Mouse (Mus musculus) liver, postnatal 0 days (tissue): Measurements from ENCODE around the gene Mcm3ap. TPM values are rescaled to one million over a fixed set of nuclear protein-coding genes. Genes with fewer than 3 reads are reported as not detected.

Experiments used
- ATAC-seq: fragments of 200-750 bp; cut with Nextera tagmentation; 2 replicates; pipeline ENCODE4 v1.8.0; 2017; ENCODE audit warnings: mild to moderate bottlenecking, moderate library complexity
- DNase-seq: peaks from one replicate; pipeline ENCODE4 v3.0.0-alpha.2; 2016
- H3K27ac ChIP-seq: fragments of 300-500 bp; sonication (generic); 2 replicates; pipeline ENCODE4 v1.5.1; 2014; ENCODE audit warnings: antibody characterized with exemption, moderate library complexity, mild to moderate bottlenecking, low read depth
- H3K27me3 ChIP-seq: fragments of 300-500 bp; sonication (generic); 2 replicates; pipeline ENCODE4 v1.6.1; 2014; ENCODE audit warnings: low read length, control low read depth, mixed read lengths; ENCODE audit not compliant: insufficient read depth
- H3K36me3 ChIP-seq: fragments of 300-500 bp; sonication (generic); replicated peaks from 2 replicates; pipeline ENCODE4 v1.6.1; 2014; ENCODE audit warnings: mild to moderate bottlenecking, control low read depth, low read length, moderate library complexity, mixed read lengths; ENCODE audit not compliant: insufficient read depth
- H3K4me1 ChIP-seq: fragments of 300-500 bp; sonication (generic); 2 replicates; pipeline ENCODE4 v1.6.1; 2014; ENCODE audit warnings: antibody characterized with exemption, mild to moderate bottlenecking, control low read depth; ENCODE audit not compliant: insufficient read depth
- H3K4me2 ChIP-seq: fragments of 300-500 bp; sonication (generic); 2 replicates; pipeline ENCODE4 v1.6.1; 2014; ENCODE audit warnings: low read depth, mild to moderate bottlenecking, low read length, moderate library complexity, mixed read lengths
- H3K4me3 ChIP-seq: fragments of 300-500 bp; sonication (generic); 2 replicates; pipeline ENCODE4 v1.5.1; 2014; ENCODE audit warnings: low read depth, low read length
- H3K9ac ChIP-seq: fragments of 300-500 bp; sonication (generic); replicated peaks from 2 replicates; pipeline ENCODE4 v1.6.1; 2014; ENCODE audit warnings: mild to moderate bottlenecking, moderate library complexity
- H3K9me3 ChIP-seq: fragments of 300-500 bp; sonication (generic); 2 replicates; pipeline ENCODE4 v1.6.1; 2016; ENCODE audit warnings: mild to moderate bottlenecking, control low read depth, low read length, mixed read lengths
- CTCF ChIP-seq: sonication (generic); IDR thresholded peaks from 2 replicates; pipeline ENCODE4 v1.5.1; 2016; ENCODE audit warnings: antibody characterized with exemption, low read depth
- EP300 ChIP-seq: IDR thresholded peaks from 2 replicates; pipeline ENCODE4 v1.6.1; 2016; ENCODE audit warnings: antibody characterized with exemption, low read depth, mild to moderate bottlenecking
- WGBS: fragments of 180-500 bp; shearing (Covaris S2); extraction: QIAGEN DNeasy Blood & Tissue Kit; methylation state at CpG from one replicate; pipeline ENCODE4 v1.1.7; 2014; ENCODE audit not compliant: insufficient replicate concordance; 5-methylcytosine and 5-hydroxymethylcytosine counted together
- polyA plus RNA-seq: library from polyadenylated mRNA; unstranded; fragments of >200 nt; fragmentation: Nextera tagmentation; extraction: Ambion mirVana; gene quantifications from 2 replicates; pipeline ENCODE4 v1.2.1, GENCODE M21; 2015

Mcm3ap gene
- polyA plus RNA-seq, 1 experiment from 2014 or later, result 18.2 TPM

- 42% methylated on average over 8 of the region's 8 CpGs for WGBS
- DNase-seq, result no peak
- H3K36me3 ChIP-seq, result peaks cover 84% of the 10 kb centered on the region
- TF ChIP-seq EP300 (no peak), CTCF (no peak)
- no peak overlapping the region for H3K9ac ChIP-seq
- H3K9me3 ChIP-seq, result no peaks in the 10 kb centered on the region
- H3K4me1 ChIP-seq, result no peaks in the 10 kb centered on the region
- no peaks in the 10 kb centered on the region for H3K27me3 ChIP-seq
- H3K27ac ChIP-seq, result 0 out of 2 replicates have a peak overlapping the region, but pooled peaks have one; percentile 16
- ATAC-seq, result peak; percentile 58
- no peak overlapping the region for H3K4me3 ChIP-seq
- H3K4me2 ChIP-seq, result no peak overlapping the region
Measured at GRCm38 (mm10) chr10:76488265-76488664, 19.5 kb downstream of the Mcm3ap start.

GRCm38 (mm10) chr10:76489205-76489604 lies 20.5 kb downstream of the Mcm3ap start:
- Histone ChIP-seq H3K9me3 (no peaks in the 10 kb centered on the region), H3K36me3 (peaks cover 84% of the 10 kb centered on the region), H3K27me3 (no peaks in the 10 kb centered on the region), H3K9ac (no peak overlapping the region), H3K4me1 (no peaks in the 10 kb centered on the region), H3K4me2 (no peak overlapping the region), H3K4me3 (no peak overlapping the region), H3K27ac (no peak overlapping the region)
- ATAC-seq (no peak), DNase-seq (no peak)
- 66% methylated on average over 15 of the region's 15 CpGs for WGBS
- no peak for TF ChIP-seq EP300
- no peak for TF ChIP-seq CTCF

DNA sequence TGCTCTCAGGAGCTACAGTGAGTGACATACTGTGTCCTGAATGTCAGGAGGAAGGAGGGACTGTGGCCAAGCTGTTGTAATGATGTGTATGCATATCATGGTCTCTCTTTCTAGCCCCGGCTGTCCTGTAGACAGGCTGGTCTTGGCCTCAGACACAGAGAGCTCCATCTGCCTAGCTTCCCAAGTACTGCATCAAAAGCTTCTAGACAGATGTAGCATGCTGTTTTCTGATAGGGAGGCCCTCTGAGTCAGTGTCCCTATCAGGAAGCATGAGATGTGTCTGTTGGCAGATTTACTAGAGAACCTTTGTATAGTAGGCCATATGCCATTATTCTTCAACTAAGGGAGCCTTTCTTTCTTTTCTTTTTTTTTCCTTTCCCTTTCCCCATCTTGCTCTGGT lies 24.8 kb downstream of the Mcm3ap start:
- TF ChIP-seq EP300 (no peak), CTCF (peak; percentile 21; the same call in 1 of the 2 replicates)
- Histone ChIP-seq H3K27ac (no peak overlapping the region), H3K4me2 (no peak overlapping the region), H3K4me1 (no peaks in the 10 kb centered on the region), H3K4me3 (no peak overlapping the region), H3K9me3 (no peaks in the 10 kb centered on the region), H3K36me3 (peaks cover 75% of the 10 kb centered on the region), H3K9ac (no peak overlapping the region), H3K27me3 (no peaks in the 10 kb centered on the region)
- ATAC-seq (peak; percentile 59), DNase-seq (no peak)
- WGBS, result 46% methylated on average over 1 of the region's 1 CpGs

- no peak overlapping the region for H3K27ac ChIP-seq
- H3K27me3 ChIP-seq, result no peaks in the 10 kb centered on the region
- no peak overlapping the region for H3K4me2 ChIP-seq
- H3K4me3 ChIP-seq, result no peak overlapping the region
- WGBS, result 77% methylated on average over 6 of the region's 6 CpGs
- DNase-seq, result no peak
- no peak for ATAC-seq
- no peak overlapping the region for H3K9ac ChIP-seq
- TF ChIP-seq CTCF (no peak), EP300 (no peak)
- H3K9me3 ChIP-seq, result no peaks in the 10 kb centered on the region
- peaks cover 76% of the 10 kb centered on the region for H3K36me3 ChIP-seq
- no peaks in the 10 kb centered on the region for H3K4me1 ChIP-seq
Measured at GRCm38 (mm10) chr10:76495501-76495900, 26.8 kb downstream of the Mcm3ap start.

DNA sequence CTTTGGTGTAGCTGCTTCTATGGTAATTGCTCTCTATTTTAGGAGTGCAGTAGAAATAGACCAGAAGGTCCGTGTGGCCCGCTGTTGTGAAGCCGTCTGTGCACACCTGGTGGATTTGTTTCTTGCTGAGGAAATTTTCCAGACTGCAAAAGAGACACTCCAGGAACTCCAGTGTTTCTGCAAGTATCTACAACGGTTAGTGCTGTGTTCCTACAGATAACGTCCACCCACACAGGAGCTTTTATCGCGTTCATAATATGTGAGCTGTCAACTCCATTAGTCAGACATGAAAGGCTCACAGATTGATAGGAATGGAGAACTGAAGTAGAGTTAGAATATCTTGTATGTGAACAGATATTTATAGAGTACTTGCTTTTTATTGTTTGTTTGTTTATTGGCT lies 27.6 kb downstream of the Mcm3ap start:
- Histone ChIP-seq H3K4me3 (no peak overlapping the region), H3K9ac (no peak overlapping the region), H3K27me3 (no peaks in the 10 kb centered on the region), H3K27ac (no peak overlapping the region), H3K4me2 (no peak overlapping the region), H3K36me3 (peaks cover 75% of the 10 kb centered on the region), H3K9me3 (no peaks in the 10 kb centered on the region), H3K4me1 (no peaks in the 10 kb centered on the region)
- TF ChIP-seq CTCF, result no peak
- no peak for TF ChIP-seq EP300
- no peak for DNase-seq
- WGBS, result 79% methylated on average over 7 of the region's 7 CpGs
- ATAC-seq, result no peak

GRCm38 (mm10) chr10:76497522-76497921 lies 28.8 kb downstream of the Mcm3ap start:
- H3K36me3 ChIP-seq, result peaks cover 70% of the 10 kb centered on the region
- no peak overlapping the region for H3K4me2 ChIP-seq
- DNase-seq (no peak), ATAC-seq (no peak)
- 92% methylated on average over 4 of the region's 4 CpGs for WGBS
- no peaks in the 10 kb centered on the region for H3K27me3 ChIP-seq
- no peak overlapping the region for H3K9ac ChIP-seq
- H3K4me3 ChIP-seq, result no peak overlapping the region
- no peaks in the 10 kb centered on the region for H3K9me3 ChIP-seq
- TF ChIP-seq CTCF (no peak), EP300 (no peak)
- H3K4me1 ChIP-seq, result no peaks in the 10 kb centered on the region
- no peak overlapping the region for H3K27ac ChIP-seq
